Comparison of ENCODE assay signal across 19 mouse cellular contexts in the genomic region with DNA sequence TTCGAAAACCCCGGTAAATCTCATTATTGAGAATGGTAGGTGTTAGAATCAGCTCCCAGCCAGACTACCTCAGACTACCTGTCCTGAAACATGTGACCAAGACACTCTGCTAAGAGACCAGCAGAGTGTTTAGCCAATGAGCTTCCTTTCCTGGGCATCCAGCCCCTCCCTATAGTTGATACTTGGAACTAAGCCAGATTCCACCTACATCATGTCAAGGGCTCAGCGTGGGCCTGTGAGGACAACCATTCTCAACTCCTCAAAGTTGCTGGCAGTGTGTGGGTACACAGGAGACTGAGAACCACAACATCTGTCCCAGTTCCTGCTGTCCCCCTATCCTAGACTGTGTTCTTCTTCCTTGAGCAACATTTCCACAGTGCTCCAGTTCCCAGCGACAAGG. TPM values are rescaled to one million over a fixed set of nuclear protein-coding genes. Genes with fewer than 3 reads are reported as not detected.
DNase-seq lines count a peak whose midpoint lies in the region; ATAC-seq and TF ChIP-seq lines count a peak whose summit lies in the region.
"Had no signal": no experiment of that assay in that cellular context is flagged by ENCODE, and none has a peak within 500 bp of the region (broad histone marks: within the 10 kb centered on the region; RNA-seq: fewer than 3 reads in every experiment).

No protein-coding gene starts in this region.

- no peak for ATAC-seq in midbrain, embryonic 14.5 days (ENCODE audit: low FRiP score, low TSS enrichment)
- ATAC-seq in midbrain, postnatal 0 days (ENCODE audit: low FRiP score) = no peak

- no peaks in the 10 kb centered on the region for H3K36me3 ChIP-seq in midbrain, embryonic 14.5 days (ENCODE audit: control insufficient read depth, insufficient read depth, low read length)
- H3K36me3 ChIP-seq in midbrain, postnatal 0 days (ENCODE audit: insufficient read depth, low read length) = no peaks in the 10 kb centered on the region
- H3K36me3 ChIP-seq: embryonic facial prominence, embryonic 12.5 days; forebrain, embryonic 10.5 days; heart, embryonic 13.5 days; hindbrain, embryonic 10.5 days had no signal

- DNase-seq in gastrocnemius, adult 2 months = no peak
- DNase-seq in gastrocnemius, postnatal 4 days (ENCODE audit: low spot score in 2 of 2) = no peak
- peak; percentile 13 for DNase-seq in midbrain, embryonic 14.5 days
- no peak for DNase-seq in midbrain, postnatal 0 days (ENCODE audit: low spot score)
- peak; percentile 66 for DNase-seq in ZHBTc4 (ENCODE audit: low read depth, low spot score)
- peak; percentile 58 for DNase-seq in lung, postnatal 36 days
- no peak for DNase-seq in MN1 (ENCODE audit: low spot score)
- no peak for DNase-seq in cerebellum, adult 2 months
- DNase-seq: cerebellum, postnatal 14 days; gastrocnemius, postnatal 25 days; kidney, adult 8-10 months; retina, postnatal 1 day; thymus, postnatal 14 days had no signal

- H3K9ac ChIP-seq in midbrain, embryonic 14.5 days (replicated peaks; ENCODE audit: low read length) = no peak overlapping the region
- H3K9ac ChIP-seq in midbrain, postnatal 0 days (replicated peaks; ENCODE audit: low read length, poor library complexity, severe bottlenecking) = no peak overlapping the region
- H3K9ac ChIP-seq: embryonic facial prominence, embryonic 12.5 days; heart, embryonic 13.5 days had no signal

- H3K27me3 ChIP-seq in midbrain, embryonic 14.5 days (ENCODE audit: control insufficient read depth, insufficient read depth, low read length) = no peaks in the 10 kb centered on the region
- no peaks in the 10 kb centered on the region for H3K27me3 ChIP-seq in midbrain, postnatal 0 days (ENCODE audit: insufficient read depth, low read length)
- H3K27me3 ChIP-seq in cerebellum, adult 2 months (ENCODE audit: control insufficient read depth, insufficient read depth, low read length) = no peaks in the 10 kb centered on the region
- H3K27me3 ChIP-seq: embryonic facial prominence, embryonic 12.5 days; heart, embryonic 13.5 days had no signal

- no peak overlapping the region for H3K4me3 ChIP-seq in gastrocnemius, adult 2 months
- no peak overlapping the region for H3K4me3 ChIP-seq in midbrain, embryonic 14.5 days (replicated peaks; ENCODE audit: low read depth, low read length)
- no peak overlapping the region for H3K4me3 ChIP-seq in midbrain, postnatal 0 days (ENCODE audit: low read depth, low read length)
- H3K4me3 ChIP-seq in cerebellum, adult 2 months (replicated peaks; ENCODE audit: insufficient read depth, low read depth, low read length) = no peak overlapping the region
- H3K4me3 ChIP-seq: embryonic facial prominence, embryonic 12.5 days; forebrain, embryonic 10.5 days; heart, embryonic 13.5 days; hindbrain, embryonic 10.5 days; left cerebral cortex, adult 2 months had no signal

- peak overlapping the region; percentile 66; the same call in 1 of the 2 replicates for H3K27ac ChIP-seq in gastrocnemius, adult 2 months
- no peak overlapping the region for H3K27ac ChIP-seq in midbrain, embryonic 14.5 days (replicated peaks; ENCODE audit: low read depth, low read length)
- no peak overlapping the region for H3K27ac ChIP-seq in midbrain, postnatal 0 days (ENCODE audit: low read depth, low read length)
- H3K27ac ChIP-seq in cerebellum, adult 2 months (ENCODE audit: insufficient read depth, low read length) = no peak overlapping the region
- H3K27ac ChIP-seq: embryonic facial prominence, embryonic 12.5 days; forebrain, embryonic 10.5 days; heart, embryonic 13.5 days; hindbrain, embryonic 10.5 days; left cerebral cortex, adult 2 months had no signal

- intact Hi-C loops in gastrocnemius, adult 2 months (cut with DNase I) = no loop called here

- TF ChIP-seq CTCF in gastrocnemius, adult 2 months (IDR thresholded peaks at IDR 0.05) = no peak
- no peak for TF ChIP-seq CTCF in midbrain, postnatal 0 days (IDR thresholded peaks at IDR 0.05)
- no peak for TF ChIP-seq CTCF in cerebellum, adult 2 months (IDR thresholded peaks at IDR 0.05; ENCODE audit: borderline replicate concordance, insufficient read depth, low read depth, low read length)

- no peaks in the 10 kb centered on the region for H3K9me3 ChIP-seq in midbrain, embryonic 14.5 days (ENCODE audit: control insufficient read depth, low read length)
- no peaks in the 10 kb centered on the region for H3K9me3 ChIP-seq in midbrain, postnatal 0 days (ENCODE audit: low read length)
- H3K9me3 ChIP-seq: embryonic facial prominence, embryonic 12.5 days; forebrain, embryonic 10.5 days; heart, embryonic 13.5 days; hindbrain, embryonic 10.5 days had no signal

- no peak for TF ChIP-seq POLR2A in cerebellum, adult 2 months (IDR thresholded peaks at IDR 0.05; ENCODE audit: borderline replicate concordance, insufficient read depth, low read length)

- H3K4me1 ChIP-seq in midbrain, embryonic 14.5 days (ENCODE audit: control insufficient read depth, insufficient read depth, low read length) = no peaks in the 10 kb centered on the region
- H3K4me1 ChIP-seq in midbrain, postnatal 0 days (ENCODE audit: insufficient read depth, low read length) = no peaks in the 10 kb centered on the region
- H3K4me1 ChIP-seq in cerebellum, adult 2 months (ENCODE audit: control insufficient read depth, insufficient read depth, low read length) = peaks cover 23% of the 10 kb centered on the region
- H3K4me1 ChIP-seq: embryonic facial prominence, embryonic 12.5 days had no signal

- WGBS in midbrain, embryonic 14.5 days = 78% methylated on average over 4 of the region's 4 CpGs
- WGBS in midbrain, postnatal 0 days = 78% methylated on average over 4 of the region's 4 CpGs
- WGBS in cerebellum, adult 2 months = 59% methylated on average over 4 of the region's 4 CpGs

- H3K4me2 ChIP-seq in midbrain, embryonic 14.5 days (ENCODE audit: low read length) = no peak overlapping the region
- H3K4me2 ChIP-seq in midbrain, postnatal 0 days (ENCODE audit: low read depth, low read length, poor library complexity, severe bottlenecking) = no peak overlapping the region
- H3K4me2 ChIP-seq: embryonic facial prominence, embryonic 12.5 days; heart, embryonic 13.5 days; liver, embryonic 11.5 days had no signal

RNA-seq across cellular contexts. Expression of a gene that starts 45.3 kb away (rescaled TPM):
- total RNA-seq in gastrocnemius, adult 2 months (2021) = 1 to 10 TPM; 7.6 to 8.1 TPM
- 10 to 100 TPM; 18.8 to 20.5 TPM for total RNA-seq in gastrocnemius, postnatal 4 days (2021)
- 0.19 and 0.55 TPM in 2 replicates for polyA plus RNA-seq in midbrain, embryonic 14.5 days (2014; fragmentation: Nextera tagmentation; extraction: Ambion mirVana)
- 0.42 and 0.82 TPM in 2 replicates for total RNA-seq in midbrain, postnatal 0 days (2014; rRNA removed)
- 0.17 and 0.27 TPM in 2 replicates for polyA plus RNA-seq in midbrain, postnatal 0 days (2015; fragmentation: Nextera tagmentation; extraction: Ambion mirVana)
- polyA plus RNA-seq in cerebellum, adult 2 months (2012; rRNA removed) = 4.7 and 5.5 TPM in 2 replicates

Comparison
In these comparisons a context has a peak if more than half of its experiments do, and no peak if none do; other contexts are left out.
1. DNase-seq: peak in midbrain, embryonic 14.5 days (single experiment), ZHBTc4 (single experiment) and lung, postnatal 36 days (single experiment); none in gastrocnemius, adult 2 months (single experiment), gastrocnemius, postnatal 4 days (0 of 2), midbrain, postnatal 0 days (single experiment), MN1 (single experiment) and cerebellum, adult 2 months (0 of 2).